ENCODE assay signal across 20 mouse cellular contexts in the genomic region with DNA sequence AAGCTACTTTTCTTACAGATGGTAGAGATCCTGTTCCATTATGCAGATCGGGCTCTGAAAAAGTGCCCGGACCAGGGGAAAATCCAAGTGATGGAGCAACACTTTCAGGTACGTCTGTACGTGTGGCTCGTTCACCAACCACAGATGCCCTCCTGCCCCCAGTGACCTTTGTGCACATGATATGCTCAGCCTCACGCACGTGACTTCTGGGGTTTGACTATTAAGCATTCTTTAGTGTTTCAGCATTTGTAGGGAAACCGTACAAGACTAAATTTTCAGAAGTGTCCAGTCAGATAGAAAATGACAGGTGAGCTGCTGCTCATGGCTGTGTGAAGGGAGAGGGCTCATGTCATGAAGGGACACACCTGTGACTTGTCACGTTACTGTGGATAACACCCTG. TPM values are rescaled to one million over a fixed set of nuclear protein-coding genes. Genes with fewer than 3 reads are reported as not detected.
A peak's percentile ranks its signal among the peaks of the same experiment; 100 is the strongest.
DNase-seq lines count a peak whose midpoint lies in the region; ATAC-seq and TF ChIP-seq lines count a peak whose summit lies in the region.
"Had no signal": no experiment of that assay in that cellular context is flagged by ENCODE, and none has a peak within 500 bp of the region (broad histone marks: within the 10 kb centered on the region; RNA-seq: fewer than 3 reads in every experiment).

No protein-coding gene starts in this region.

- dilution Hi-C loops in CH12.LX (cut with MboI; ENCODE audit: extremely low pct_ligation_motif_present, extremely low pct_unique_long_range_greater_than_20kb, low sequenced_read_pairs) = no loop called here

- H3K9me3 ChIP-seq in kidney, embryonic 14.5 days (ENCODE audit: control insufficient read depth, low read length) = no peaks in the 10 kb centered on the region
- peaks cover 3% of the 10 kb centered on the region for H3K9me3 ChIP-seq in CH12.LX (replicated peaks; ENCODE audit: low read length)
- H3K9me3 ChIP-seq: embryonic facial prominence, embryonic 13.5 days; forebrain, embryonic 12.5 days; hindbrain, embryonic 15.5 days had no signal

- no peaks in the 10 kb centered on the region for H3K36me3 ChIP-seq in kidney, embryonic 14.5 days (ENCODE audit: control insufficient read depth, insufficient read depth, low read length)
- H3K36me3 ChIP-seq in CH12.LX (replicated peaks in 1 of 2; ENCODE audit: control insufficient read depth in 1 of 2, insufficient read depth in 1 of 2, low read length in 1 of 2) = peaks cover 11 to 62% of the 10 kb centered on the region in 2 experiments

- H3K79me2 ChIP-seq in CH12.LX (replicated peaks; ENCODE audit: control insufficient read depth, extremely low read depth, insufficient read depth, poor library complexity, severe bottlenecking) = no peaks in the 10 kb centered on the region

- H3K4me3 ChIP-seq in kidney, embryonic 14.5 days (ENCODE audit: low read length) = no peak overlapping the region
- no peak overlapping the region for H3K4me3 ChIP-seq in CH12.LX (replicated peaks in 1 of 3; ENCODE audit: low read depth in 2 of 3, low read length in 2 of 3, poor library complexity in 1 of 3)
- H3K4me3 ChIP-seq: embryonic facial prominence, embryonic 13.5 days; forebrain, embryonic 12.5 days; gastrocnemius, adult 2 months; heart, embryonic 13.5 days; hindbrain, embryonic 15.5 days had no signal

- TF ChIP-seq RAD21 in CH12.LX (IDR thresholded peaks at IDR 0.05; ENCODE audit: low read depth, low read length) = no peak

- 80% methylated on average over 9 of the region's 9 CpGs for WGBS in kidney, embryonic 14.5 days

- H3K27ac ChIP-seq in kidney, embryonic 14.5 days (ENCODE audit: low read depth, low read length) = no peak overlapping the region
- no peak overlapping the region for H3K27ac ChIP-seq in CH12.LX (ENCODE audit: insufficient read depth, low read depth)
- H3K27ac ChIP-seq: embryonic facial prominence, embryonic 13.5 days; forebrain, embryonic 12.5 days; gastrocnemius, adult 2 months; heart, embryonic 13.5 days; hindbrain, embryonic 15.5 days had no signal

- no peak for TF ChIP-seq EP300 in CH12.LX (IDR thresholded peaks at IDR 0.05; ENCODE audit: low read length)

- TF ChIP-seq POLR2A in CH12.LX (IDR thresholded peaks at IDR 0.05; ENCODE audit: low read depth, low read length) = no peak

- no peak for ATAC-seq in kidney, embryonic 14.5 days (ENCODE audit: low FRiP score, low TSS enrichment)
- ATAC-seq: forebrain, embryonic 16.5 days had no signal

- no peak overlapping the region for H3K4me2 ChIP-seq in kidney, embryonic 14.5 days (replicated peaks; ENCODE audit: low read depth, low read length)
- H3K4me2 ChIP-seq in CH12.LX (ENCODE audit: insufficient read depth, low read depth, poor library complexity, severe bottlenecking) = no peak overlapping the region
- H3K4me2 ChIP-seq: embryonic facial prominence, embryonic 13.5 days; forebrain, embryonic 12.5 days; heart, embryonic 13.5 days; hindbrain, embryonic 15.5 days had no signal

- no peak overlapping the region for H3K9ac ChIP-seq in kidney, embryonic 14.5 days (ENCODE audit: low read depth, low read length)
- no peak overlapping the region for H3K9ac ChIP-seq in CH12.LX (ENCODE audit: insufficient read depth, low read depth)
- H3K9ac ChIP-seq: embryonic facial prominence, embryonic 13.5 days; forebrain, embryonic 12.5 days; heart, embryonic 13.5 days; hindbrain, embryonic 15.5 days had no signal

- no peaks in the 10 kb centered on the region for H3K4me1 ChIP-seq in kidney, embryonic 14.5 days (ENCODE audit: control insufficient read depth, insufficient read depth, low read length)
- peaks cover 0 to 17% of the 10 kb centered on the region in 2 experiments; a peak in 1 of 4 replicates for H3K4me1 ChIP-seq in CH12.LX (ENCODE audit: control insufficient read depth in 1 of 2, insufficient read depth in 2 of 2)
- H3K4me1 ChIP-seq: embryonic facial prominence, embryonic 13.5 days; forebrain, embryonic 12.5 days; hindbrain, embryonic 15.5 days had no signal

- in situ Hi-C loops in CH12.LX (cut with MboI; ENCODE audit: low pct_ligation_motif_present, low pct_unique_long_range_greater_than_20kb, low sequenced_read_pairs) = no loop called here

- H3K27me3 ChIP-seq in kidney, embryonic 14.5 days (ENCODE audit: control insufficient read depth, insufficient read depth, low read length) = no peaks in the 10 kb centered on the region
- H3K27me3 ChIP-seq in CH12.LX (replicated peaks) = no peaks in the 10 kb centered on the region
- H3K27me3 ChIP-seq: embryonic facial prominence, embryonic 13.5 days; forebrain, embryonic 12.5 days; heart, embryonic 13.5 days; hindbrain, embryonic 15.5 days had no signal

- TF ChIP-seq CTCF in CH12.LX (conservative IDR thresholded peaks at IDR 0.05 in 1 of 2, IDR thresholded peaks at IDR 0.05 in 1 of 2; ENCODE audit: low read depth in 2 of 2, low read length in 2 of 2) = no peak

- DNase-seq in kidney, adult 18-20 months = peak; percentile 44
- DNase-seq in CH12.LX (ENCODE audit: extremely low read depth) = peak; percentile 27
- peak; percentile 54 for DNase-seq in kidney, postnatal 10 days
- peak; percentile 9 to 33 for DNase-seq in kidney, postnatal 4 days
- no peak for DNase-seq in gastrocnemius, adult 18-20 months (ENCODE audit: low spot score)
- DNase-seq in left cerebral cortex, adult 18-20 months (ENCODE audit: low spot score in 2 of 2) = no peak
- DNase-seq: adrenal gland, adult 8-10 months; adrenal gland, postnatal 36 days; cerebellum, adult 8-10 months; cerebellum, postnatal 25 days; gastrocnemius, adult 2 months; gastrocnemius, postnatal 36 days; heart, adult 11 months; heart, postnatal 36 days had no signal

TF ChIP-seq in CH12.LX, 34 proteins besides CTCF, POLR2A, EP300 and RAD21:
- no peak for TF ChIP-seq MAFK (IDR thresholded peaks at IDR 0.05; ENCODE audit: insufficient replicate concordance, low read length)
- TF ChIP-seq PAX5 (IDR thresholded peaks at IDR 0.05; ENCODE audit: low read length) = no peak
- TF ChIP-seq UBTF (IDR thresholded peaks at IDR 0.05; ENCODE audit: low read depth, low read length) = no peak
- no peak for TF ChIP-seq NELFE (IDR thresholded peaks at IDR 0.05; ENCODE audit: low read depth, low read length)
- TF ChIP-seq BHLHE40 (IDR thresholded peaks at IDR 0.05; ENCODE audit: low read depth, low read length) = peak; percentile 88
- no peak for TF ChIP-seq E2F4 (IDR thresholded peaks at IDR 0.05; ENCODE audit: insufficient replicate concordance, low read depth, low read length)
TF ChIP-seq in CH12.LX: peak in this region for 1.

RNA-seq across cellular contexts. Expression of a gene that starts 55.5 kb away (rescaled TPM):
- 6.1 and 14.2 TPM in 2 replicates for polyA plus RNA-seq in kidney, embryonic 14.5 days (2014; fragmentation: Nextera tagmentation; extraction: Ambion mirVana)
- total RNA-seq in CH12.LX (2012; rRNA removed) (13.3 and 15.9 TPM in 2 replicates), CH12.LX (2014; rRNA removed) (11.9 and 13.6 TPM in 2 replicates)
- polyA plus RNA-seq in CH12.LX (2012; ENCODE audit: insufficient read length, low read depth) = 11.9 and 17.6 TPM in 2 replicates
- total RNA-seq in gastrocnemius, adult 18-20 months (2021) = 1 to 10 TPM; 7.2 to 9.0 TPM
- 10 to 100 TPM; 56.1 to 58.1 TPM for total RNA-seq in left cerebral cortex, adult 18-20 months (2021)

Comparison
In these comparisons a context has a peak if more than half of its experiments do, and no peak if none do; other contexts are left out.
1. DNase-seq: peak in kidney, adult 18-20 months (single experiment), CH12.LX (single experiment), kidney, postnatal 10 days (single experiment) and kidney, postnatal 4 days (2 of 2); none in gastrocnemius, adult 18-20 months (single experiment) and left cerebral cortex, adult 18-20 months (0 of 2).